Mouse (Mus musculus): ENCODE measurements at regions not wholly inside any gene's neighbourhood (a gene's known extent, or its start where the extent isn't known, plus 50 kb on each side); places are given as distances from the start of the nearest gene placed in this dataset.
"Not testable (repeated sequence)": the region's sequence is repeated elsewhere in the genome, so short reads cannot be mapped to it uniquely, and the experiment has no call there.

- intact Hi-C loops (cut with DNase I) = no loop called here
Observed at GRCm38 (mm10) chr12:25492483-25493190, 395.7 kb upstream of the Id2 start.

GRCm38 (mm10) chr12:25475180-25475758, 378.3 kb upstream of the Id2 start:
- intact Hi-C loops (cut with DNase I) = no loop called here

- intact Hi-C loops (cut with DNase I) = no loop called here
Observed at GRCm38 (mm10) chr12:25469181-25469580, 372.2 kb upstream of the Id2 start.

GRCm38 (mm10) chr12:25467789-25468188, 370.8 kb upstream of the Id2 start:
- intact Hi-C loops (cut with DNase I) = no loop called here

GRCm38 (mm10) chr12:25462690-25463089, 365.8 kb upstream of the Id2 start:
- intact Hi-C loops (cut with DNase I) = not testable (repeated sequence)

- intact Hi-C loops (cut with DNase I) = no loop called here
Observed at GRCm38 (mm10) chr12:25455281-25455989, 358.5 kb upstream of the Id2 start.

GRCm38 (mm10) chr12:25453356-25453755, 356.4 kb upstream of the Id2 start:
- intact Hi-C loops (cut with DNase I) = no loop called here

- intact Hi-C loops (cut with DNase I) = no loop called here
Observed at GRCm38 (mm10) chr12:25451156-25451555, 354.2 kb upstream of the Id2 start.

- intact Hi-C loops (cut with DNase I) = no loop called here
Observed at GRCm38 (mm10) chr12:25444355-25444754, 347.4 kb upstream of the Id2 start.

- intact Hi-C loops (cut with DNase I) = no loop called here
Observed at GRCm38 (mm10) chr12:25439029-25439551, 342.1 kb upstream of the Id2 start.

- intact Hi-C loops (cut with DNase I) = no loop called here
Observed at GRCm38 (mm10) chr12:25438217-25439028, 341.5 kb upstream of the Id2 start.

- intact Hi-C loops (cut with DNase I) = no loop called here
Observed at GRCm38 (mm10) chr12:25437556-25437955, 340.6 kb upstream of the Id2 start.

- intact Hi-C loops (cut with DNase I) = no loop called here
Observed at GRCm38 (mm10) chr12:25436220-25436911, 339.4 kb upstream of the Id2 start.

- intact Hi-C loops (cut with DNase I) = no loop called here
Observed at GRCm38 (mm10) chr12:25432796-25433195, 335.9 kb upstream of the Id2 start.

GRCm38 (mm10) chr12:25430911-25431310, 334.0 kb upstream of the Id2 start:
- intact Hi-C loops (cut with DNase I) = no loop called here

- intact Hi-C loops (cut with DNase I) = no loop called here
Observed at GRCm38 (mm10) chr12:25427911-25428642, 331.1 kb upstream of the Id2 start.

- intact Hi-C loops (cut with DNase I) = loop anchor here (10.0 kb wide), 1 partner anchor 323 kb away; the partner anchor contains the start of gene Id2
Observed at GRCm38 (mm10) chr12:25417336-25417735, 320.4 kb upstream of the Id2 start.

GRCm38 (mm10) chr12:25416571-25416970, 319.6 kb upstream of the Id2 start:
- intact Hi-C loops (cut with DNase I) = loop anchor here (10.0 kb wide), 1 partner anchor 322 kb away; the partner anchor contains the start of gene Id2

- intact Hi-C loops (cut with DNase I) = loop anchor here (10.0 kb wide), 1 partner anchor 321 kb away; the partner anchor contains the start of gene Id2
Observed at GRCm38 (mm10) chr12:25415641-25416040, 318.7 kb upstream of the Id2 start.

GRCm38 (mm10) chr12:25415232-25415631, 318.3 kb upstream of the Id2 start:
- intact Hi-C loops (cut with DNase I) = loop anchor here (10.0 kb wide), 1 partner anchor 320 kb away; the partner anchor contains the start of gene Id2

Data from adrenal gland (tissue).